Mouse (Mus musculus) heart, embryonic 14.5 days (tissue): ENCODE measurements at regions not wholly inside any gene's neighbourhood (a gene's known extent, or its start where the extent isn't known, plus 50 kb on each side); places are given as distances from the start of the nearest gene placed in this dataset.

ENCODE experiments used
- ATAC-seq: fragments of 200-750 bp; cut with Nextera tagmentation; 2 replicates; pipeline ENCODE4 v1.8.0; 2017; ENCODE audit warnings: low read depth, moderate TSS enrichment; ENCODE audit not compliant: insufficient number of reproducible peaks, insufficient read depth, low FRiP score
- H3K27ac ChIP-seq, 2 experiments: fragments of 200-500 bp in 1 of 2; fragments of 300-500 bp in 1 of 2; sonication (generic) in 1 of 2; replicated peaks in 1 of 2; 2 replicates each; pipeline ENCODE4 v1.5.1; 2012 to 2014; ENCODE audit warnings: low read depth in 2 of 2, low read length in 2 of 2, control low read depth in 1 of 2, mild to moderate bottlenecking in 1 of 2, mixed read lengths in 1 of 2; ENCODE audit not compliant: control insufficient read depth in 1 of 2, insufficient read depth in 1 of 2
- H3K27me3 ChIP-seq: fragments of 300-500 bp; sonication (generic); 2 replicates; pipeline ENCODE4 v1.6.1; 2014; ENCODE audit warnings: mild to moderate bottlenecking, low read length, control low read depth; ENCODE audit not compliant: control insufficient read depth, insufficient read depth
- H3K36me3 ChIP-seq: fragments of 300-500 bp; sonication (generic); 2 replicates; pipeline ENCODE4 v1.6.1; 2014; ENCODE audit warnings: mild to moderate bottlenecking, control low read depth, low read length, mixed read lengths; ENCODE audit not compliant: control insufficient read depth, insufficient read depth
- H3K4me1 ChIP-seq, 2 experiments: fragments of 200-500 bp in 1 of 2; fragments of 300-500 bp in 1 of 2; sonication (generic) in 1 of 2; 2 replicates each; pipeline ENCODE4 v1.6.1; 2012 to 2014; ENCODE audit warnings: low read length in 2 of 2, control low read depth in 1 of 2, mixed read lengths in 1 of 2; ENCODE audit not compliant: control insufficient read depth in 2 of 2, insufficient read depth in 2 of 2
- H3K4me2 ChIP-seq: fragments of 300-500 bp; sonication (generic); 2 replicates; pipeline ENCODE4 v1.6.1; 2014; ENCODE audit warnings: mild to moderate bottlenecking, low read length
- H3K4me3 ChIP-seq, 2 experiments: fragments of 200-500 bp in 1 of 2; fragments of 300-500 bp in 1 of 2; sonication (generic) in 1 of 2; 2 replicates each; pipeline ENCODE4 v1.5.1; 2012 to 2014; ENCODE audit warnings: low read length in 2 of 2, mild to moderate bottlenecking in 2 of 2, control low read depth in 1 of 2, low read depth in 1 of 2, moderate library complexity in 1 of 2; ENCODE audit not compliant: control insufficient read depth in 1 of 2, insufficient read depth in 1 of 2
- H3K9ac ChIP-seq: fragments of 300-500 bp; sonication (generic); 2 replicates; pipeline ENCODE4 v1.6.1; 2014; ENCODE audit warnings: mild to moderate bottlenecking, low read length
- H3K9me3 ChIP-seq: fragments of 300-500 bp; sonication (generic); 2 replicates; pipeline ENCODE4 v1.6.1; 2016; ENCODE audit warnings: low read length, control low read depth; ENCODE audit not compliant: control insufficient read depth
- WGBS: fragments of 180-500 bp; shearing (Covaris S2); extraction: QIAGEN DNeasy Blood & Tissue Kit; methylation state at CpG from one replicate; pipeline ENCODE4 v1.1.7; 2014; 5-methylcytosine and 5-hydroxymethylcytosine counted together

GRCm38 (mm10) chr10:37589889-37590288 lies 451.2 kb upstream of the Marcks start:
- Histone ChIP-seq H3K27ac (no peak overlapping the region), H3K9me3 (no peaks in the 10 kb centered on the region), H3K9ac (no peak overlapping the region), H3K4me2 (no peak overlapping the region), H3K4me3 (no peak overlapping the region), H3K36me3 (no peaks in the 10 kb centered on the region), H3K4me1 (no peaks in the 10 kb centered on the region), H3K27me3 (no peaks in the 10 kb centered on the region)
- ATAC-seq, result no peak
- WGBS, result 50% methylated on average over 2 of the region's 2 CpGs

GRCm38 (mm10) chr10:37589009-37589408 lies 450.3 kb upstream of the Marcks start:
- H3K4me2 ChIP-seq, result no peak overlapping the region
- no peak for ATAC-seq
- no peaks in the 10 kb centered on the region for H3K4me1 ChIP-seq
- H3K27ac ChIP-seq, result no peak overlapping the region
- no peak overlapping the region for H3K9ac ChIP-seq
- 91% methylated on average over 1 of the region's 1 CpGs for WGBS
- H3K9me3 ChIP-seq, result no peaks in the 10 kb centered on the region
- H3K4me3 ChIP-seq, result no peak overlapping the region
- no peaks in the 10 kb centered on the region for H3K27me3 ChIP-seq
- H3K36me3 ChIP-seq, result no peaks in the 10 kb centered on the region

GRCm38 (mm10) chr10:37571171-37571570 lies 432.5 kb upstream of the Marcks start:
- no peak for ATAC-seq
- H3K4me1 ChIP-seq, result no peaks in the 10 kb centered on the region
- H3K9me3 ChIP-seq, result no peaks in the 10 kb centered on the region
- H3K27ac ChIP-seq, result no peak overlapping the region
- no peaks in the 10 kb centered on the region for H3K27me3 ChIP-seq
- H3K9ac ChIP-seq, result no peak overlapping the region
- no peak overlapping the region for H3K4me3 ChIP-seq
- 75% methylated on average over 2 of the region's 2 CpGs for WGBS
- H3K36me3 ChIP-seq, result no peaks in the 10 kb centered on the region
- H3K4me2 ChIP-seq, result no peak overlapping the region

- Histone ChIP-seq H3K27me3 (no peaks in the 10 kb centered on the region), H3K9me3 (no peaks in the 10 kb centered on the region), H3K9ac (no peak overlapping the region), H3K4me3 (no peak overlapping the region), H3K4me1 (no peaks in the 10 kb centered on the region), H3K4me2 (no peak overlapping the region), H3K27ac (no peak overlapping the region), H3K36me3 (no peaks in the 10 kb centered on the region)
- ATAC-seq, result no peak
- 86% methylated on average over 2 of the region's 2 CpGs for WGBS
Measured at GRCm38 (mm10) chr10:37561705-37562104, 423.0 kb upstream of the Marcks start.

GRCm38 (mm10) chr10:37549446-37549845 lies 410.7 kb upstream of the Marcks start:
- Histone ChIP-seq H3K27ac (no peak overlapping the region), H3K9ac (no peak overlapping the region), H3K4me3 (no peak overlapping the region), H3K9me3 (0 out of 2 replicates have a peak, but pooled peaks cover 2% of the 10 kb centered on the region), H3K27me3 (no peaks in the 10 kb centered on the region), H3K4me1 (no peaks in the 10 kb centered on the region), H3K4me2 (no peak overlapping the region), H3K36me3 (no peaks in the 10 kb centered on the region)
- no peak for ATAC-seq
- 79% methylated on average over 2 of the region's 2 CpGs for WGBS

GRCm38 (mm10) chr10:37540703-37541102 lies 402.0 kb upstream of the Marcks start:
- WGBS, result 84% methylated on average over 1 of the region's 1 CpGs
- no peak for ATAC-seq

GRCm38 (mm10) chr10:37505966-37506615 lies 367.4 kb upstream of the Marcks start:
- Histone ChIP-seq H3K36me3 (no peaks in the 10 kb centered on the region), H3K4me3 (no peak overlapping the region), H3K4me1 (no peaks in the 10 kb centered on the region), H3K27ac (no peak overlapping the region), H3K4me2 (no peak overlapping the region), H3K9me3 (no peaks in the 10 kb centered on the region), H3K9ac (no peak overlapping the region), H3K27me3 (no peaks in the 10 kb centered on the region)
- no peak for ATAC-seq
- 83% methylated on average over 3 of the region's 3 CpGs for WGBS

More at GRCm38 (mm10) chr10:37540703-37541102, 402.0 kb upstream of the Marcks start:
- H3K36me3 ChIP-seq, result no peaks in the 10 kb centered on the region
- H3K4me3 ChIP-seq, result no peak overlapping the region
- H3K4me2 ChIP-seq, result no peak overlapping the region
- H3K9ac ChIP-seq, result no peak overlapping the region
- no peaks in the 10 kb centered on the region for H3K27me3 ChIP-seq
- H3K27ac ChIP-seq, result no peak overlapping the region
- no peaks in the 10 kb centered on the region for H3K9me3 ChIP-seq
- no peaks in the 10 kb centered on the region for H3K4me1 ChIP-seq

GRCm38 (mm10) chr10:37504468-37504867 lies 365.7 kb upstream of the Marcks start:
- Histone ChIP-seq H3K4me3 (no peak overlapping the region), H3K27ac (no peak overlapping the region), H3K36me3 (no peaks in the 10 kb centered on the region), H3K27me3 (no peaks in the 10 kb centered on the region), H3K9ac (no peak overlapping the region), H3K4me2 (no peak overlapping the region), H3K4me1 (no peaks in the 10 kb centered on the region), H3K9me3 (no peaks in the 10 kb centered on the region)
- ATAC-seq, result no peak
- 70% methylated on average over 2 of the region's 2 CpGs for WGBS
